Mouse (Mus musculus): ENCODE measurements around the gene Defb42.

DNA sequence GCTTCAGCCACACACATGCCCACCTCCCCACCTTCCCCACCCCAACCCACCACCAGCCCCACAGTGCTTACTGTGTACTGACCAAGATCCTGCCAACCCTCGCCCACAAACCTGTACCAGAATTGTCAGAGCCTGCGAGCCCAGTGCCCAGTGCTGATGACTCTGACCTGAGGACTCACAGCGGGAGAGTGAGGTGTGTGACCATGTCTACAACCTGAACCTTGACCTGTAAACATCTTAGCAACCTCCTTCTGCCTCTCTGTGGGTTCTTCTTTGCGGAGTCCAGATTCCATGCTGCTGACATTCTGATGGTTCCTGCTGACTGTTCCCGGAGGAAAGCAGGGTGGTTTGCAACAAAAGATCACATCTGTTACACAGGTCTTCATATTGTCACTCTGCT lies 18.6 kb downstream of the Defb42 start:
- TF ChIP-seq CTCF (IDR thresholded peaks at IDR 0.05; ENCODE audit: insufficient read depth, low read depth, low read length) (no peak), POLR2A (IDR thresholded peaks at IDR 0.05; ENCODE audit: insufficient read depth, low read depth, low read length) (no peak)
